Mouse (Mus musculus) stomach, postnatal 0 days (tissue): ENCODE measurements at regions not wholly inside any gene's neighbourhood (a gene's known extent, or its start where the extent isn't known, plus 50 kb on each side); places are given as distances from the start of the nearest gene placed in this dataset.

ENCODE experiments used
- ATAC-seq: fragments of 200-750 bp; cut with Nextera tagmentation; 2 replicates; pipeline ENCODE4 v1.8.0; 2017; ENCODE audit not compliant: low FRiP score, low TSS enrichment
- DNase-seq: peaks from one replicate; pipeline ENCODE4 v3.0.0-alpha.2; 2016; ENCODE audit warnings: low spot score
- H3K27ac ChIP-seq: fragments of 300-500 bp; sonication (generic); replicated peaks from 2 replicates; pipeline ENCODE4 v1.5.1; 2014; ENCODE audit warnings: mild to moderate bottlenecking, control low read depth
- H3K27me3 ChIP-seq: fragments of 300-500 bp; sonication (generic); 2 replicates; pipeline ENCODE4 v1.6.1; 2014; ENCODE audit warnings: low read length; ENCODE audit not compliant: control insufficient read depth, insufficient read depth
- H3K36me3 ChIP-seq: fragments of 300-500 bp; sonication (generic); 2 replicates; pipeline ENCODE4 v1.6.1; 2014; ENCODE audit warnings: low read length, mixed read lengths; ENCODE audit not compliant: control insufficient read depth, insufficient read depth
- H3K4me1 ChIP-seq: fragments of 300-500 bp; sonication (generic); replicated peaks from 2 replicates; pipeline ENCODE4 v1.6.1; 2014; ENCODE audit warnings: antibody characterized with exemption; ENCODE audit not compliant: control insufficient read depth, insufficient read depth
- H3K4me2 ChIP-seq: fragments of 300-500 bp; sonication (generic); replicated peaks from 2 replicates; pipeline ENCODE4 v1.6.1; 2014; ENCODE audit warnings: low read depth, mild to moderate bottlenecking, control low read depth, moderate library complexity
- H3K4me3 ChIP-seq: fragments of 300-500 bp; sonication (generic); 2 replicates; pipeline ENCODE4 v1.5.1; 2014; ENCODE audit warnings: low read depth, low read length, control low read depth
- H3K9ac ChIP-seq: fragments of 300-500 bp; sonication (generic); 2 replicates; pipeline ENCODE4 v1.6.1; 2014; ENCODE audit warnings: mild to moderate bottlenecking, low read length, control low read depth, mixed read lengths
- H3K9me3 ChIP-seq: fragments of 300-500 bp; sonication (generic); 2 replicates; pipeline ENCODE4 v1.6.1; 2016; ENCODE audit warnings: low read length; ENCODE audit not compliant: control insufficient read depth
- CTCF ChIP-seq: IDR thresholded peaks from 2 replicates; pipeline ENCODE4 v1.5.1; 2016; ENCODE audit warnings: antibody characterized with exemption, low read depth, mild to moderate bottlenecking, moderate library complexity
- EP300 ChIP-seq: optimal IDR thresholded peaks from 2 replicates; pipeline ENCODE3; 2016; ENCODE audit warnings: antibody characterized with exemption
- WGBS: fragments of 180-500 bp; shearing (Covaris S2); extraction: QIAGEN DNeasy Blood & Tissue Kit; methylation state at CpG from one replicate; pipeline ENCODE4 v1.1.7; 2014; 5-methylcytosine and 5-hydroxymethylcytosine counted together

GRCm38 (mm10) chr3:134611516-134612297 is 217.1 kb upstream of the Tacr3 start:
- no peak overlapping the region for H3K9ac ChIP-seq
- DNase-seq: no peak
- 76% methylated on average over 5 of the region's 5 CpGs for WGBS
- no peak for TF ChIP-seq CTCF
- no peak for TF ChIP-seq EP300
- H3K4me3 ChIP-seq: no peak overlapping the region
- ATAC-seq: no peak
- H3K27me3 ChIP-seq: no peaks in the 10 kb centered on the region
- no peak overlapping the region for H3K4me2 ChIP-seq
- no peak overlapping the region for H3K27ac ChIP-seq
- H3K9me3 ChIP-seq: no peaks in the 10 kb centered on the region
- H3K36me3 ChIP-seq: no peaks in the 10 kb centered on the region
- no peaks in the 10 kb centered on the region for H3K4me1 ChIP-seq

DNA sequence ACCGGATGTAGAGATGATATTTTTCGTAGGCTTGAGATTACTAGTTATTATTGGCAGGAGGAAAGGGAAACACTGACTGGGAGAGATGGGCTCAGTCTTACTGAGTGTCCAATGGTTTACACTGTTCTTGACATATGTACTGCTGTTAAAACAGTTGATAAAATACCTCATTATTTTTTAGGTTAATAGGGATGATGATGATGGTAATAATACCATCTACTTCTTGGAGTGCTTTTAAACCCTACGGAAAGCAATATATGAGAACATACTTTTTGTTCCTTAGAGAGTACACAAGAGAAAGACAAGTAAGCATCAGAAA is 216.6 kb upstream of the Tacr3 start:
- 77% methylated on average over 3 of the region's 3 CpGs for WGBS
- no peak overlapping the region for H3K4me3 ChIP-seq
- H3K9ac ChIP-seq: no peak overlapping the region
- no peak for ATAC-seq
- no peak for TF ChIP-seq CTCF
- no peak for TF ChIP-seq EP300
- H3K4me2 ChIP-seq: no peak overlapping the region
- H3K36me3 ChIP-seq: no peaks in the 10 kb centered on the region
- H3K4me1 ChIP-seq: no peaks in the 10 kb centered on the region
- H3K9me3 ChIP-seq: no peaks in the 10 kb centered on the region
- no peaks in the 10 kb centered on the region for H3K27me3 ChIP-seq
- no peak for DNase-seq
- no peak overlapping the region for H3K27ac ChIP-seq

- Histone ChIP-seq H3K36me3 (no peaks in the 10 kb centered on the region), H3K9me3 (no peaks in the 10 kb centered on the region), H3K27me3 (no peaks in the 10 kb centered on the region), H3K9ac (0 out of 2 replicates have a peak overlapping the region, but pooled peaks have one; percentile 31), H3K27ac (no peak overlapping the region), H3K4me2 (peak overlapping the region; percentile 46), H3K4me3 (peak overlapping the region; percentile 19), H3K4me1 (no peaks in the 10 kb centered on the region)
- WGBS: 12% methylated on average over 16 of the region's 16 CpGs
- TF ChIP-seq CTCF: peak; percentile 87
- TF ChIP-seq EP300: no peak
- peak; percentile 43 for DNase-seq
- no peak for ATAC-seq
Observed at GRCm38 (mm10) chr3:134629166-134630134, 199.4 kb upstream of the Tacr3 start.

GRCm38 (mm10) chr3:134630135-134630516 is 198.7 kb upstream of the Tacr3 start:
- Histone ChIP-seq H3K27me3 (no peaks in the 10 kb centered on the region), H3K9me3 (no peaks in the 10 kb centered on the region), H3K4me3 (peak overlapping the region; percentile 19), H3K36me3 (no peaks in the 10 kb centered on the region), H3K4me1 (no peaks in the 10 kb centered on the region), H3K4me2 (peak overlapping the region; percentile 46), H3K9ac (no peak overlapping the region), H3K27ac (no peak overlapping the region)
- WGBS: 29% methylated on average over 9 of the region's 9 CpGs
- ATAC-seq (no peak), DNase-seq (no peak)
- TF ChIP-seq CTCF (no peak), EP300 (no peak)

GRCm38 (mm10) chr3:134648727-134649445 is 179.9 kb upstream of the Tacr3 start:
- peak; percentile 79 for TF ChIP-seq CTCF
- no peak for TF ChIP-seq EP300
- H3K9ac ChIP-seq: no peak overlapping the region
- no peaks in the 10 kb centered on the region for H3K36me3 ChIP-seq
- no peak for DNase-seq
- H3K4me1 ChIP-seq: no peaks in the 10 kb centered on the region
- H3K4me2 ChIP-seq: no peak overlapping the region
- H3K27ac ChIP-seq: no peak overlapping the region
- H3K4me3 ChIP-seq: no peak overlapping the region
- whole genome bisulfite sequencing: 33% methylated on average over 3 of the region's 3 CpGs
- no peak for ATAC-seq
- no peaks in the 10 kb centered on the region for H3K9me3 ChIP-seq
- no peaks in the 10 kb centered on the region for H3K27me3 ChIP-seq
